Mouse (Mus musculus) left cerebral cortex, postnatal 4 days (tissue): ENCODE results near the gene Olfr958. TPM values are rescaled to one million over a fixed set of nuclear protein-coding genes. Genes with fewer than 3 reads are reported as not detected.
A peak's percentile ranks its signal among the peaks of the same experiment; 100 is the strongest.

Experiments
- DNase-seq: peaks from one replicate; pipeline ENCODE4 v3.0.0-alpha.2; 2022
- intact Hi-C: fragments of 180-260 bp; cut with DNase I; formaldehyde crosslinking; loops from one replicate; pipeline ENCODE4 v1.15.1; 2025
- total RNA-seq, 2 experiments: library from RNA; stranded (reverse); gene quantifications; 2 replicates each; pipeline ENCODE4 v1.2.3; 2021

The Olfr958 gene
- under 1 TPM in 1 of 2 experiments, not detected in 1; 0.12 TPM for total RNA-seq

- intact Hi-C loops = no loop called here
- DNase-seq = peak; percentile 41
Observed at GRCm38 (mm10) chr9:39553946-39554345, at the start of gene Olfr958. Gene Olfr958 (minus strand): TSS chr9:39554054.

GRCm38 (mm10) chr9:39603333-39603845 is 49.5 kb upstream of the Olfr958 start:
- DNase-seq = peak; percentile 4
- intact Hi-C loops = no loop called here

DNA sequence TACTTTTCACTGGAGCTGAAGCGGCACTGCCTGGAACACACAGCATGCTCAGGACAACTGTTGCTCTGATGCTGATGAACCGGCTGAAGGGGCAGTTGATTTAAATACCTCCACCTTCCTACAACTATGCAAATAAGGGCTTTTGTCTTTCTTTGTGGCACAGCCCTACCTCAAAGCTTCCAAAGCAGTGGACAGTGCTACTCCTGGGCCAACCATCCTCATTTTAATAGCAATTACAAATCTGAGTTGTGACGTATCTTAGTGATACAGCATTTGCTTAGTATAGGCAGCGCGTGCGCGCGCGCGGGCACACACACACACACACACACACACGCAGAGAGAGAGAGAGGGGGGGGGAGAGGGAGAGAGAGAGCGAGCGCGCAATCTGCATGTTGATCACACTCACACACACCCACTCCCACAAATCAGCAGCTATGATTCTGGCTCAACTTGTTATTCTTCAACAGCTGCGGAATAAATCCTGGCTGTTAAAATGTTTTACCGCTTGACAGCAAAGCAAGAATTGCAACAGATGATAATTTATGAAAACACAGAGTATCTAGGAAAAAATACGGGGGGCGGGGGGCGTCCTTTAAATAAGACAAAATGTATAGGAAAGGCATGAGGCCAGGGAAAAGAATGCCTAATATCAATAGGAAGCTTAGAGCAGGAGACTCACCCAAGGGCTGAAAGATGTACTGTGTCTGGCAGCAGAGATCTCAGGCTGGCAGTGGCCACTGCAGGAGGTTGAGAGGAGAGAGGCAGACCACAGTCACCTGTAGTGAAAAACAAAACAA is 48.9 kb upstream of the Olfr958 start:
- intact Hi-C loops = no loop called here
- DNase-seq = peak; percentile 20

DNA sequence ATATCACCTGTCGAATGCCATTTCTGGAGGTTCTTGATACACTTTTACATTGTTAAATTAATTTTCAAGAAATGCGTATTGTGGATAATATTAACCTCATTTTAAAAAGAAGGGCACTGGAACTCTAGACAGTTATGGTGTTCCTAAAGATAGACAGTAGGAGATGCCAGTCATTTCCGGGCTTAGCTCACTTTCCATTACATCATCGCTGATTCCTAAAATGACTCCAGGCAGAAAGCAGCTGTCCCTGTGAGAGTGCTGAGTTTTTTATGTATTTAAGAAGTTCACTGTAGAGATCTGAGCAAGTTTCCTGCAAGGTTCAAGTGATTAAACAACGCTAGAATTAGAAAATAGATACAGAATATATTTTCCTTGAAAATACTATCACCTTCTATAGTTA is 23.2 kb upstream of the Olfr958 start:
- intact Hi-C loops = no loop called here
- DNase-seq = no peak

DNA sequence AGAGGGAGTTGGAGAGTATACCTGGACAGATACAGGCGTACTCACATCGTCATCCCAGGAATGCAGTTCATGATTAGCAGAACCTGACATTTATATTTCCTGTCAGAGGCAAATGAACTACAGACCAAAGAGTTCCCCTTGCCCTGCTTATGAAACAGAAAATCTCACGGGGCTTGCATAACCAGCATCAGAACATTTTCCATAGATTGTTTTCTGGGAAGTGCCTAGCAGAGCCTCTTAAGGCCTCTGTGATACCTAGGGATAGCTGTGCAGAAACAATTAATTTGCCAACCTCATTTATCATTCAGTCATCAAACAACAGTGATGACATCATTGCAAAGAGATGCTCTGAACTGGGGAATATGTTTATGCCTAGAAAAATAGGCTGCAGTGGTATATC is 21.6 kb upstream of the Olfr958 start, which contains the start of gene Olfr959:
TSS of gene Olfr959 (minus strand) at position 101 of the 400 bp plus-strand sequence.
- intact Hi-C loops = no loop called here
- DNase-seq = no peak

- intact Hi-C loops = no loop called here
Observed at GRCm38 (mm10) chr9:39558349-39558647, 4.4 kb upstream of the Olfr958 start.

DNA sequence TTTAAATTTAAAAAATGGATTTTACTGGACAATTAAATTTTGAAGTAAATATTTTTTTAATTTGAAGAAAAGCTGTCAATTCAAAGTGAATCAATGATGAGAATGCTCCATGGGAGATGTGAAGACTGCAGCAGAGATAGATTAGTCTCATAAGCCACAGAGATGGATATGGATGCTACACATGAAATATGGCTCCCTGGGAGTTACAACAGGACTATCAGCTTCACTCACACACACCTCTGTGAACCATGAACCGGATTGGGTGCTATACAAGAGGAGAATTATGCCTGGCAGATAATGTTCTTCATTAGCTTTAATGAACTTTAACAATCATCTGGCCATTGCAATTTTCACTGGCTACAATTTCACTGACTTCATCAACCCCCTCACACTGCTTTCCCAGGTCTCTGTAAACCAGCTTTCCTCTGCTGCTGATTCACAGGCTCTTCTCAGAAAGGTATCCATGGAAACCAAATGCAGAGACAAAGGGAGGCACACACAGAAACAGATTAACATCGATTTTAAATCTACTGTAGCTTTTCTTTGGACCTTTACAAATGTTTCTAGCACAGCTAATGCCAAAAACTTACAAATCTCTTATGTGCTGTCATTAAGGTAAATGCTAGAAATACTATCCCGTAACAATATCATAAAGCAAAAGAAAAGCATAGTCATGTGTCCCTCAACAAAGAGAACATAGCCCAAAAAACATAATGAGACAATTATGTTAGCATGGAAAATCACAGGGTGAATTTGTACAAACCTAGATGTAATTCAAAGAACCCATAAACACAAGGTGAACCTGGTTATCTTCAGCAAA is 3.9 kb upstream of the Olfr958 start:
- no peak for DNase-seq
- intact Hi-C loops = no loop called here

More at GRCm38 (mm10) chr9:39558349-39558647, 4.4 kb upstream of the Olfr958 start:
- DNase-seq = no peak

DNA sequence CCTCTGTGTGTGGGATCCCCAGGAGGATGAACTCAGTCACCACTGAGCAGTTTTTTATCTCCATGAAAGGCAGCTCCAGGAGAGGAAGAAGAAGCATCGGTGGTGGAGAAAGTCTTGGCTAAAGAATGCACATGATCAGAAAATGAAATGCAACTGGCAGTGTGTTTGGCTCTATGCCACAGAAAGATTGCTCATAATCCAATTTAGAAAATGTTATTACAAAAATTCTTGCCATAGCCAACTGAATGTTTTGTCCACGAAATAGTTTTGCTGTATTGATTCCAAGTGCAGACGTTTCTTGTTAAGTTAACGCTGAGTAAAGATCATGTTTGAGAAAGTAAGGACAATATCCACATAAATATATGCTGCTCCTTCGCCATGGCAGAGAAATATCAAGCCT is 3.0 kb downstream of the Olfr958 start:
- intact Hi-C loops = no loop called here
- no peak for DNase-seq

- intact Hi-C loops = no loop called here
Observed at GRCm38 (mm10) chr9:39523616-39524285, 30.1 kb downstream of the Olfr958 start.

GRCm38 (mm10) chr9:39518595-39518994 is 35.3 kb downstream of the Olfr958 start:
- intact Hi-C loops = no loop called here
- no peak for DNase-seq

More at GRCm38 (mm10) chr9:39523616-39524285, 30.1 kb downstream of the Olfr958 start:
- no peak for DNase-seq

DNA sequence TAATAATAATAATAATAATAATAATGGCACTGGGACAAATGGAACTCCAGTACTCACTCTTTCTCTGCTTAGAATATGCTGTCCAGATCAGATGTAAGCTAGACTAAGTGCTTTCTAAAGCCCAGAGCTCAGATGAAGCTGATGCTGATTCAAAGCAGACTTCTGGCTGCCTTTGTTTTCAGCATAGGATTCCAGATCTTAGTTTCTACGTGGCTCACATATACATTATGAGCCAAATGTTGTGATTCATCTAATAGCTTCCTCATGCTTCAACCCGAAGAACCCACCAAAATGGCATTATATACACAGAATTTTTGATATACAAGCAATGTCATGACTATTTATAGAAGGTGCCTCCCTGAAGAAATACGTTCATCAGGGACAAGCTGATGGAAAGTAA is 38.3 kb downstream of the Olfr958 start, which contains the start of gene Olfr957:
TSS of gene Olfr957 (minus strand) at position 279 of the 400 bp plus-strand sequence.
- DNase-seq = no peak
- intact Hi-C loops = no loop called here

DNA sequence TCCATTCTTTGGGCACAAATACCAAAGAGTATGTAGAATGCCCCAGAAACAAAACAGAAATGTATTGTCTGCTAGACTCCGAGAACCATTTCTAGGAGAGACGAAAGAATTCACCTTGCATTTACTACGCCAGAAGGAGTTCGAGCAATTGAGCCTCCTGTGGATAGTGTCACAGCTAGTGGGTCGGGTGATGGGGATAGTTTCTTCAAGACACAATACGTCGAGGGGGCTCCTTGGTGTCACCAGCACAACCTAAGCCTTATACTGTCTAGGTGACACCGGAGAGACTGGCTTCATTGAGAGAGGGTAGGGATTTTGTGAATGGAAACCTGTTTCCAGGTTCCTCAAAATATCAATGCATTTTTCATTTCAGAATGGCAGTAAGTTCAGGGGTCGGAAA is 44.4 kb downstream of the Olfr958 start:
- intact Hi-C loops = no loop called here
- no peak for DNase-seq

- peak; percentile 66 for DNase-seq
- intact Hi-C loops = no loop called here
Observed at GRCm38 (mm10) chr9:39508998-39509397, 44.9 kb downstream of the Olfr958 start.

Other genes starting within 250 kb of the Olfr958 start
- gene Olfr948, start 228.0 kb downstream of the Olfr958 start, total RNA-seq = not detected
- gene Olfr951, start 166.6 kb downstream of the Olfr958 start, total RNA-seq = not detected
- not detected for gene Olfr952, start 126.9 kb downstream of the Olfr958 start, total RNA-seq
- gene Olfr954, start 97.4 kb downstream of the Olfr958 start, total RNA-seq = not detected
- gene Olfr955, start 82.1 kb downstream of the Olfr958 start, total RNA-seq = not detected
- not detected for gene Olfr44, start 60.1 kb downstream of the Olfr958 start, total RNA-seq
- gene Olfr957, start 38.2 kb downstream of the Olfr958 start, total RNA-seq = not detected
- not detected for gene Olfr959, start 21.5 kb upstream of the Olfr958 start, total RNA-seq
- gene AW551984, start 50.3 kb upstream of the Olfr958 start, total RNA-seq = 10 to 100 TPM; 21.2 to 46.8 TPM
- gene Olfr148, start 56.6 kb upstream of the Olfr958 start, total RNA-seq = not detected
- gene Olfr960, start 67.3 kb upstream of the Olfr958 start, total RNA-seq = not detected
- gene Olfr961, start 91.0 kb upstream of the Olfr958 start, total RNA-seq = not detected
- gene Olfr963, start 113.2 kb upstream of the Olfr958 start, total RNA-seq = not detected
- gene Olfr149, start 153.1 kb upstream of the Olfr958 start, total RNA-seq = not detected
- not detected for gene Olfr965, start 157.3 kb upstream of the Olfr958 start, total RNA-seq
- gene Olfr150, start 176.9 kb upstream of the Olfr958 start, total RNA-seq = not detected
- not detected for gene Olfr967, start 192.2 kb upstream of the Olfr958 start, total RNA-seq
- not detected for gene Olfr968, start 229.2 kb upstream of the Olfr958 start, total RNA-seq
- gene Olfr969, start 236.9 kb upstream of the Olfr958 start, total RNA-seq = not detected